Mouse (Mus musculus): ENCODE results near the gene Gm21961. TPM values are rescaled to one million over a fixed set of nuclear protein-coding genes. Genes with fewer than 3 reads are reported as not detected.
A peak's percentile ranks its signal among the peaks of the same experiment; 100 is the strongest.
"Not testable (repeated sequence)": the region's sequence is repeated elsewhere in the genome, so short reads cannot be mapped to it uniquely, and the experiment has no call there.

The Gm21961 gene
- not detected for total RNA-seq (2021)
- long read RNA-seq, experiment 1, result 0 reads
- long read RNA-seq, experiment 2, result 0 reads

DNA sequence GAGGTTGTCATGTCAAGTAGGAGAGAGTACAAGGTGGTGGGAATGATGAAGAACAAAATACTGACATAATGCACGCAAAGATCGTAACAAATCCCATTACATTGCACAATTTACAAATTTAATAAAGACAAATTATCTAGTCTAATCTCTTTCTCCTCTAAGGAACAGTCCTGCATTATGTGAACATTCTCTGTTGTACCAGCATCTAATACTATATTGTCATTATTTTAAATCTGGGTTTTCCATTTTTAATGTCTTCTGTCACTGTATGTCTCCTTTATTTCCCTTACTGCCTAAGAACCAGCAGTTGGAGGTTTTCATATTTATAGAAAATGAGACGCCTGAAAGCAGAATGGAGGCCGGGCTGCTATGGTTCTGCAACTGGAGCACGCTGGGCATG, at the start of gene Gm21961:
Gene Gm21961, minus strand, starts transcription at position 101 of the 400 bp plus-strand sequence.
- DNase-seq, result no peak
- intact Hi-C loops (cut with DNase I), result no loop called here

DNA sequence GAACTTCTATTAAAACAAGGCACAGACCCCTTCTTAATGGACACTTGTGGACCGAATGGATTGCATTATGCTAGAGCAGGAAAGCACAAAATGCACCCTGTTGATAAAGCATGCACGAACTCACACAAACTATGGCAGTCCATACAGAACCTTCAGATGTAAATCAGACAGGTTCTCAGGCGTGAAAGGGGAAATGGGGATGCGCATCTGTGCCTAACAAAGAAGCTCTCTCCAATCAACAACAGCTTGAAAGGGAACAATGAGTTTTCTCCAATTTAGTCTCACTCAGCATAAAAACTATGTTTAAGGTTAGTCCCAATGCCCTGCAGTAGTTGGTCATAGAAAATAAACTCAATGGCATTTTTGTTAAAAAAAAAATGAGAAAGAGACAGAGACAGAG, 27.3 kb upstream of the Gm21961 start:
- intact Hi-C loops (cut with DNase I), result no loop called here
- no peak for DNase-seq

DNA sequence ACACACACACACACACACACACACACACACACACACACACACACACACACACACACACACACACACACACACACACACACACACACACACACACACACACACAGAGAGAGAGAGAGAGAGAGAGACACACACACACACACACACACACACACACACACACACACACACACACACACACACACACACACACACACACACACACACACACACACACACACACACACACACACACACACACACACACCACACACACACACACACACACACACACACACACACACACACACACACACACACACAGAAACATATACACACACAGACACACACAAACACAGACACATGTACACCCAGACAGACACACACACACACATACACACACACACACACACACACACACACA, 24.5 kb upstream of the Gm21961 start:
- DNase-seq, result peak in 1 of 2 experiments; percentile 5
- intact Hi-C loops (cut with DNase I), result not testable (repeated sequence)

DNA sequence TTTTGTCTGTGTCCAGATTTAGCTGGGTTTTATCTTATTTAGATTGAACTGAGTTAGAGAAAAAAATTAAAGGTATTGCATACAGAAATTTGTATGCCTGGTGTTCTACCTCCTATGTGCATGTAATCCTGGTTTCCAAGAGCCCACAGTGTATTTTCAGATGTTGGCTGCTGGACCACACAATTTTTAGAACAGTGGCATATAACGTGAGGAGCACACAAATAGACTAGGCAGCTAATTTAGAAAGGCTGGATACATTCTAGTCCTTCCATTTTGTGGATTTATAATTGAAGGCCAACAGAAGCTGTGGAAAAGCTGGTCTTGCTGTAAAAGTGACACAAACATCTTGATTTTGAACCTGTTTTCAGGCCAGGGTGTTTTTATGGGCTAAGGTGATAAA, 3.3 kb upstream of the Gm21961 start:
- no peak for DNase-seq
- intact Hi-C loops (cut with DNase I), result no loop called here

DNA sequence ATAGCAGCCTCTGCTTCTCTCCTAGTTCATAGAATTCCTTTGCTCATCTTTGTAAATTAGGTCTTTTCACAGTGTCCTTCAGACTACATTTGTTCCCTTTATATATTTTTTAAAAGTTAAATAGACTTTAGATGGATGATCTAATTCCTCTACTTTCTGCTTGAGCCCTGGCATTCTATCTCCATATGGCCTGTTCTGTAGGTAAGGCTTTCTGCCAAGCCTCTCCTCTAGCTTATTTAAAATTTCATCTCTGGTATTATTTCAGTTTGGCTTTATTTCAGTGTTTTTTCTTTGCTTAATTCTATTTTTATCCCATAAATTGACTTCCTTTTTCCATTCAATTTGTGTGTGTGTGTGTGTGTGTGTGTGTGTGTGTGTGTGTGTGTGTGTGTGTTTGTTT, 8.5 kb downstream of the Gm21961 start:
- intact Hi-C loops (cut with DNase I), result no loop called here
- no peak for DNase-seq

- intact Hi-C loops (cut with DNase I), result no loop called here
- DNase-seq, result no peak
These were observed 20.2 kb downstream of the Gm21961 start for GRCm38 (mm10) chr15:64994498-64994897.

GRCm38 (mm10) chr15:64979976-64980375, 34.7 kb downstream of the Gm21961 start:
- no peak for DNase-seq
- intact Hi-C loops (cut with DNase I), result no loop called here

- intact Hi-C loops (cut with DNase I), result no loop called here
- DNase-seq, result no peak
These were observed 38.5 kb downstream of the Gm21961 start for GRCm38 (mm10) chr15:64976044-64976805.

Other genes starting within 250 kb of the Gm21961 start
- not detected for gene Gm21798, start 197.2 kb downstream of the Gm21961 start, total RNA-seq (2021)

All from heart, postnatal 14 days (tissue).